Mouse (Mus musculus) cerebellum, adult 2 months (tissue): ENCODE data around the gene Cacna2d4.

Experiments
- CTCF ChIP-seq: fragments of 200-500 bp; IDR thresholded peaks from 2 replicates; pipeline ENCODE4 v1.5.1; 2011; ENCODE audit warnings: low read depth, mild to moderate bottlenecking, control low read depth, low read length, moderate library complexity, borderline replicate concordance; ENCODE audit not compliant: insufficient read depth
- POLR2A ChIP-seq: fragments of 200-500 bp; IDR thresholded peaks from 2 replicates; pipeline ENCODE4 v1.6.1; 2011; ENCODE audit warnings: low read length, control low read depth, borderline replicate concordance; ENCODE audit not compliant: insufficient read depth

- no peak for TF ChIP-seq CTCF
- TF ChIP-seq POLR2A, result no peak
These were observed 141.3 kb downstream of the Cacna2d4 start for GRCm38 (mm10) chr6:119377613-119378012.
